Mouse (Mus musculus) embryonic facial prominence, embryonic 13.5 days (tissue): ENCODE results near the gene Sf1. TPM values are rescaled to one million over a fixed set of nuclear protein-coding genes. Genes with fewer than 3 reads are reported as not detected.
A peak's percentile ranks its signal among the peaks of the same experiment; 100 is the strongest.

Experiments used
- ATAC-seq: fragments of 200-750 bp; cut with Nextera tagmentation; 2 replicates; pipeline ENCODE4 v1.8.0; 2017; ENCODE audit warnings: low read depth; ENCODE audit not compliant: insufficient number of reproducible peaks, insufficient read depth, low FRiP score, low TSS enrichment
- H3K27ac ChIP-seq: fragments of 300-500 bp; sonication (generic); 2 replicates; pipeline ENCODE4 v1.5.1; 2015; ENCODE audit warnings: moderate library complexity, mild to moderate bottlenecking, inconsistent platforms
- H3K27me3 ChIP-seq: fragments of 300-500 bp; sonication (generic); 2 replicates; pipeline ENCODE4 v1.6.1; 2015; ENCODE audit warnings: mild to moderate bottlenecking, inconsistent platforms
- H3K36me3 ChIP-seq: fragments of 300-500 bp; sonication (generic); 2 replicates; pipeline ENCODE4 v1.6.1; 2015; ENCODE audit warnings: mild to moderate bottlenecking, inconsistent platforms
- H3K4me1 ChIP-seq: fragments of 300-500 bp; sonication (generic); 2 replicates; pipeline ENCODE4 v1.6.1; 2015; ENCODE audit warnings: inconsistent platforms
- H3K4me2 ChIP-seq: fragments of 300-500 bp; sonication (generic); 2 replicates; pipeline ENCODE4 v1.6.1; 2015; ENCODE audit warnings: moderate library complexity, mild to moderate bottlenecking, inconsistent platforms
- H3K4me3 ChIP-seq: fragments of 300-500 bp; sonication (generic); 2 replicates; pipeline ENCODE4 v1.5.1; 2015; ENCODE audit warnings: mild to moderate bottlenecking, inconsistent platforms
- H3K9ac ChIP-seq: fragments of 300-500 bp; sonication (generic); 2 replicates; pipeline ENCODE4 v1.6.1; 2015; ENCODE audit warnings: mild to moderate bottlenecking, inconsistent platforms
- H3K9me3 ChIP-seq: fragments of 300-500 bp; sonication (generic); 2 replicates; pipeline ENCODE4 v1.6.1; 2016; ENCODE audit warnings: inconsistent platforms
- WGBS: fragments of 180-500 bp; shearing (Covaris S2); methylation state at CpG from one replicate; pipeline ENCODE4 v1.1.7; 2015; ENCODE audit warnings: mixed read lengths; 5-methylcytosine and 5-hydroxymethylcytosine counted together
- polyA plus RNA-seq: library from polyadenylated mRNA; unstranded; fragments of >200 nt; fragmentation: Nextera tagmentation; extraction: Ambion mirVana; gene quantifications from 2 replicates; pipeline ENCODE4 v1.2.1, GENCODE M21; 2015

Sf1 gene
- polyA plus RNA-seq, 1 experiment from 2014 or later = 151 TPM

DNA sequence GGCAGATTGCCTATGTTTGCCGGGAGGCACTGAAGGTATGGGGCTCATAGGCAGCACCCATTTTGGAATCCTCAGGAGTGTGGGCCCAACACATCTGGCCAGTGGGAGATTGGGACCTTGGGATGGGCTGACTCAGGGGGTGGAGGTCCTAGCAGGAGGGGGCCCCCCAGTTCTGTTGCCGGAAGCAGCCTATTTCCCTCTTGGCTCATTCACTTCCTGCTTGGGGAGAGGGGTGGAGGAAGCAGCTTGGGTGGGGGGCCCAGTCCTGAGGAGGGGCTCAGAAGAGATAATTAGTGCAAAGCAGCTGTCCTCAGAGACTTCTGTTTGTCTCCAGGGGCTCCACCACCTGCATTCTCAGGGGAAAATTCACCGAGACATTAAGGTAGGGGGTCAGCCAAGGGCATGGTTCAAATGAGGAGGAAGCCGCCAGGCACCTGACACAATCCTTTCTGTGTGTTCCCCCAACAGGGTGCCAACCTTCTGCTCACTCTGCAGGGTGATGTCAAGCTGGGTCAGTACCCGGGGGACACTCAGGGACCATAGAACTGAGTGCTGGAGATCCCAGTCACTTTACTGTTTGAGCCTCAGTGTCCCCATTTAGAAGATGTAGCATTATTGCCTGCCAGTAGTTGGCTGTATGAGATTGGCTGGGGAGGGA lies 21.1 kb upstream of the Sf1 start:
- H3K4me1 ChIP-seq = peaks cover 20% of the 10 kb centered on the region
- ATAC-seq = no peak
- peak overlapping the region; percentile 30 for H3K4me2 ChIP-seq
- no peaks in the 10 kb centered on the region for H3K27me3 ChIP-seq
- H3K4me3 ChIP-seq = no peak overlapping the region
- no peak overlapping the region for H3K27ac ChIP-seq
- no peaks in the 10 kb centered on the region for H3K9me3 ChIP-seq
- 70% methylated on average over 5 of the region's 5 CpGs for WGBS
- no peak overlapping the region for H3K9ac ChIP-seq
- H3K36me3 ChIP-seq = peaks cover 76% of the 10 kb centered on the region

DNA sequence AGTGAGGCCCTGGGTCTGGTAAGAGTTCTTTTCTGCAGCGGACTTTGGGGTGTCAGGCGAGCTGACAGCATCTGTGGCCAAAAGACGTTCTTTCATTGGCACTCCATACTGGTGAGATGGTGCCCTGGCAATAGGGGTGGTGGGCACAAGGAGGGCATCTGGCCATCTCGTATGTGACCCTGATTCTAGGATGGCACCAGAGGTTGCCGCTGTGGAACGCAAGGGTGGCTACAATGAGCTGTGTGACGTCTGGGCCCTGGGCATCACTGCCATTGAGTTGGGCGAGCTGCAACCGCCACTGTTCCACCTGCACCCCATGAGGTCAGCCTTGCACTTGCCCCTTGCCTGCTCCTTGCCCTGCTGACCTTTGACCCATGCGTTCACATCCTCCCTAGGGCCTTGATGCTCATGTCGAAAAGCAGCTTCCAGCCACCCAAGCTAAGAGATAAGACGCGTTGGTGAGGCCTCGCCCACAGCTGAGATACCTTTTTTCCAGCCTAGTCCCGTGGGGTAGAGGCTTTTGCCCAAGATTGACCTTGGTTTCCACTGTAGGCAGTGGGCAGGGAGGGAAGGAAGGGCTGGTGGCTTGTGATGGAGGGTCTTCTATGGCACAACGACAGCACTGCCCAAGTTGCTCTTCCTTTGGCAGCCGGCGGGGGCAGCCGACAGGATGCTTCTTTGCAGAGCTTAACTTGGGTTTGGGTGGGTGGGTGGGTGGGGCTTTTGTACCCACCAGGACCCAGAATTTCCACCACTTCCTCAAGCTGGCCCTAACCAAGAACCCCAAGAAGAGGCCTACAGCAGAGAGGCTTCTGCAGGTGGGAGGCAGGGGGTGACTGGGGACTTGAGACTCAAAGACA lies 20.2 kb upstream of the Sf1 start:
- Histone ChIP-seq H3K9me3 (no peaks in the 10 kb centered on the region), H3K4me2 (no peak overlapping the region), H3K4me1 (peaks cover 18% of the 10 kb centered on the region), H3K9ac (no peak overlapping the region), H3K4me3 (no peak overlapping the region), H3K36me3 (peaks cover 71% of the 10 kb centered on the region), H3K27ac (no peak overlapping the region), H3K27me3 (no peaks in the 10 kb centered on the region)
- ATAC-seq = no peak
- WGBS = 83% methylated on average over 19 of the region's 19 CpGs

- no peak overlapping the region for H3K4me2 ChIP-seq
- no peak overlapping the region for H3K27ac ChIP-seq
- H3K27me3 ChIP-seq = no peaks in the 10 kb centered on the region
- H3K9ac ChIP-seq = no peak overlapping the region
- WGBS = 86% methylated on average over 5 of the region's 5 CpGs
- no peak for ATAC-seq
- H3K4me1 ChIP-seq = peaks cover 23% of the 10 kb centered on the region
- H3K36me3 ChIP-seq = peaks cover 66% of the 10 kb centered on the region
- H3K4me3 ChIP-seq = no peak overlapping the region
- no peaks in the 10 kb centered on the region for H3K9me3 ChIP-seq
These were observed 19.5 kb upstream of the Sf1 start for GRCm38 (mm10) chr19:6343996-6344395.

- Histone ChIP-seq H3K27ac (no peak overlapping the region), H3K4me1 (peaks cover 19% of the 10 kb centered on the region), H3K4me3 (no peak overlapping the region), H3K4me2 (no peak overlapping the region), H3K36me3 (peaks cover 59% of the 10 kb centered on the region), H3K27me3 (no peaks in the 10 kb centered on the region), H3K9me3 (no peaks in the 10 kb centered on the region), H3K9ac (0 out of 2 replicates have a peak overlapping the region, but pooled peaks have one; percentile 6)
- WGBS = 95% methylated on average over 5 of the region's 5 CpGs
- no peak for ATAC-seq
These were observed 17.5 kb upstream of the Sf1 start for GRCm38 (mm10) chr19:6346023-6346422.

DNA sequence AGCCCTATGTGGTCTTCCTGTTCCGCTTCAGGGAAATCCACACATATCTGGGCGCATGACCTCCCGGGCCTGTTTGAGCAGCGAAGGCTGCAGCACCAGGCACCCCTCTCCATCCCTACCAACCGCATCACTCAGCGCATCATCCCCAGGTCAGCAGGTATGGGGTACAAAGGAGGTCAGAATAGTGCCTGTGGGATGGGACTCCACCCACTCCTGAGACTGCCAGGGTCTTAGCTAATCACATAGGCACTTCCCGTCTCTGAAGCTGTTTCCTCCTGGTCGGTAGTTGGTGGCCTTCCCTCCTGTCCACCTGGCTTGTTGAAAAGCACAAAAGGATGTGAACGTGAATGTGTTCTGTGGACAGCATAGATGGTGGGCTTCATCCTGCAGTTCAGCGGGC lies 16.8 kb upstream of the Sf1 start:
- Histone ChIP-seq H3K27ac (no peak overlapping the region; the same call in 1 of the 2 replicates), H3K4me3 (no peak overlapping the region), H3K27me3 (no peaks in the 10 kb centered on the region), H3K4me2 (no peak overlapping the region), H3K4me1 (peaks cover 19% of the 10 kb centered on the region), H3K9me3 (no peaks in the 10 kb centered on the region), H3K36me3 (peaks cover 59% of the 10 kb centered on the region), H3K9ac (no peak overlapping the region)
- ATAC-seq = no peak
- whole genome bisulfite sequencing = 88% methylated on average over 10 of the region's 10 CpGs

DNA sequence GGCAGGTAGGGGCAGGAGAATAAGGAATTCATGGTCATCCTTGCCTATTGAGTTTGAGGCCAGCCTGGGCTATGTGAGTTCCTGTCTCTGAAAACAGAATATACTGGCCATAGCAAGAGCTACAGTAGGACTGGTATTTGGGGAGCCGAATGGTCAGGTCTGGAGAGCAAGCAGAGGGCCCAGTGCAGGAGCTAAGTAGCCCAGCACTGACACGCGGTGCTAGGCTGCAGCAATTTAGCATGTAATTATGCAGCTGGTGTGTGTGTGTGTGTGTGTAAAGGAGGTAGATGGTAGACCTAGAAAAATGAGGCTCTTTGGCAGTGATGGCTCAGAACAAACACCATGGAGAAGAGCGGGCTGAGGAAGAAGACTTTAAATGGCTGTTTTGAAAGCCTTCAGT lies 15.9 kb upstream of the Sf1 start:
- H3K4me2 ChIP-seq = no peak overlapping the region
- H3K9me3 ChIP-seq = no peaks in the 10 kb centered on the region
- no peak for ATAC-seq
- 92% methylated on average over 4 of the region's 4 CpGs for WGBS
- H3K36me3 ChIP-seq = peaks cover 62% of the 10 kb centered on the region
- H3K4me1 ChIP-seq = peaks cover 17% of the 10 kb centered on the region
- H3K27me3 ChIP-seq = no peaks in the 10 kb centered on the region
- H3K27ac ChIP-seq = no peak overlapping the region
- no peak overlapping the region for H3K4me3 ChIP-seq
- H3K9ac ChIP-seq = no peak overlapping the region

DNA sequence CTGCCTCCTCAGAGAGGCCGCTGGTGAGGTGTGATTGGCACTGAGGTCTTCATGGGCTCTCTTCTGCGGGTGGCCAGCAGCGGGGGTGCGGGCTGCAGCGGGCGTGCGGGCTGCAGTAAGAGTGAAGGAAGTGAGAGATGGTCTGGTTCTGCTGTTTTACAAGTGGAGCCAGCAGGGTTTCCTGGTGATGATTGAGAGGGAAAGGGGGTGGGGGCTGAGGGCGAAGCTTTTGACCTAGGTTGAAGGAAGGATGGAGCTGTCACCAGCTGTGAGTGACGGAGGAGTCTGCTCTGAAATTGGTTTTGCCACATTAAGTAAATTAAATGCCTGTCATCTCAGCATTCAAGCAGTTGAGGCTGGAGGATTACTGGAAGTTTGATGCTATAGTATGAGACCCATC lies 14.8 kb upstream of the Sf1 start:
- H3K36me3 ChIP-seq = peaks cover 62% of the 10 kb centered on the region
- H3K27ac ChIP-seq = no peak overlapping the region
- WGBS = 49% methylated on average over 9 of the region's 9 CpGs
- no peak overlapping the region for H3K4me2 ChIP-seq
- no peaks in the 10 kb centered on the region for H3K9me3 ChIP-seq
- H3K27me3 ChIP-seq = no peaks in the 10 kb centered on the region
- peaks cover 17% of the 10 kb centered on the region for H3K4me1 ChIP-seq
- H3K9ac ChIP-seq = 0 out of 2 replicates have a peak overlapping the region, but pooled peaks have one; percentile 11
- ATAC-seq = no peak
- H3K4me3 ChIP-seq = no peak overlapping the region

DNA sequence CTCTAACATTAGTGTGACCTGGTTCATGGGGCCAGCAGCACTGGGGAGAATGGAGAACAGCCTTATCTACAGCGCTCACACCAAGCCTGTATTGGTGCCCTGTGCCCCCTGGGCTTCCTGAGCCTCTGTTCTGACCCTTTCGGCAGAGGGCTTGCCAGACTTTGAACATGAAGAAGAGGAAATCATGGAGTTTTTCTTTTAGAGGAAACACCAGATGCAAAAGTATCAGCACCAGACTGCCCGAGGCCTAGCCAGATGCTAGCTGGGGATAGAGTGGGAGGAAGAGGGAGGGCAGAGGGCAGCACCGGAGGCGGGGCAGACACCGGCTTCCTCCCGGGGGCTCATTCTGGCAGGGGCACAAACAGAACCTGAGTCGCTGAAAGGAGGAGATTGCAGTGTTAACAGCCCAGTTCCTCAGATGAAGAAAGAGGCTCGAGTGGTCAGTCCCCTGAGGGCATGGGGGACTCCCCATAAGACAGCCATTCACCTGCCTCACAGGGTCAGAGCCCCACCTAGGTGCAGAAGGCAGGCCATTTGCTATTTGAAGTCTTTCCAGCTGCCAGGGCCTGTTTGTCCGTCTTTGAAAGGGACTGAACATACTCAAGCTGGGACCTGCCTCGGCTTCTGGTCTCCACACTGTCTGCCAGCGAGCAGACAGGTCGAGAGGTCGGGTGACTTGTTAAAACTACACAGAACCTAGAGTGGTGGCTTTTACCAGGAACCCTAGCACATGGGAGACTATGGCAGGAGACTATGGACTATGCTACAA lies 14.1 kb upstream of the Sf1 start:
- Histone ChIP-seq H3K9me3 (no peaks in the 10 kb centered on the region), H3K4me1 (peaks cover 17% of the 10 kb centered on the region), H3K36me3 (peaks cover 62% of the 10 kb centered on the region), H3K4me3 (no peak overlapping the region), H3K27ac (no peak overlapping the region), H3K4me2 (no peak overlapping the region), H3K27me3 (no peaks in the 10 kb centered on the region), H3K9ac (peak overlapping the region; percentile 40)
- no peak for ATAC-seq
- 21% methylated on average over 14 of the region's 14 CpGs for whole genome bisulfite sequencing

DNA sequence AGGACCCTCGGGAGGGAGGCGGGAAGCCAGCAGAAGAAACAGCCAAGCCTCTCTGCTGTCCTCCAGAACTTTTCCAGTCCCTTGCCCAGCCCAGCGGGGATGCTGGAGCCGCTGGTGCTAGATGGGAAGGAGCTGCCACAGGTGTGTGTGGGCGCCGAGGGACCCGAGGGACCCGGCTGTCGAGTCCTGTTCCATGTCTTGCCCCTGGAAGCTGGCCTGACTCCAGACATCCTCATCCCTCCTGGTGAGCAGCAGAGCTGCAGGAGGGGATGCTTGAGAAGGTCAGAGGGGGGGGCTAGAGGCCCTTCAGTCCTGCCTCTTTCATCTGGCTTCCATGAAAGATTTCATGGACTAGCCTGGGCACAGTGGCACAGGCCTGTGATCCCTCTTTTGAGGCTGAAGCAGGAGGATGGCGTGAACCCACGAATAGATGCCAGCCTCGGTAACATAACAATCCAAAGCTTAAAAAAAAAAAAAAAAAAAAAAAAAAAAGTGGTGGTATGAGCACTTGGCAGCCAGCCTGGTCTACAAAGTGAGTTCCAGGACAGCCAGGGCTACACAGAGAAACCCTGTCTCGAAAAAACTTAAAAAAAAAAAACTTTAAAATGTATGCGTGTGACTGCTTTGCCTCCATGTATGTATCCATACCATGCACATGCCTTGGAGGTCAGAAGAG lies 11.9 kb upstream of the Sf1 start:
- Histone ChIP-seq H3K4me1 (peaks cover 17% of the 10 kb centered on the region), H3K27me3 (no peaks in the 10 kb centered on the region), H3K9ac (peak overlapping the region; percentile 46; the same call in 1 of the 2 replicates), H3K9me3 (no peaks in the 10 kb centered on the region), H3K4me2 (no peak overlapping the region), H3K27ac (peak overlapping the region; percentile 22; the same call in 1 of the 2 replicates), H3K4me3 (no peak overlapping the region), H3K36me3 (peaks cover 41% of the 10 kb centered on the region)
- ATAC-seq = no peak
- WGBS = 60% methylated on average over 14 of the region's 14 CpGs

DNA sequence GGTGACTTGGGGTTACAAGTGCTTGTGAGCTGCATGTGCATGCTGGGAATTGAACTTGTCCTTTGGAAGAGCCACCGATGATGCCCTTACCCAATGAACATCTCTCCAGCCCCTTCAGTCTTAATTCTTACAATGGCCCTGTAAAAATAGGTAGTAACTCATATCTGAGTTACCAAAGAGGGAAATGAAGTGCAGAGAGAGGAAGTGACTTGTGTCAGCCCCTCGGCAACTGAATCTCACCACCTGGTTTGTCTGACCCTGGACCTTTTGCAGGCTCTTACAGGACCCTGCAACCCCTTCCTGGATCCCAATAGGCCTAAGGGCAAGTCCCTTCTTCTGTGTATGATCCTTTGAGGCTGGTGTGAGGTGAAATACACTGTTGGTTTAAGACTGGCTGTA lies 11.4 kb upstream of the Sf1 start:
- no peak overlapping the region for H3K27ac ChIP-seq
- ATAC-seq = no peak
- H3K9ac ChIP-seq = no peak overlapping the region; the same call in 1 of the 2 replicates
- H3K4me1 ChIP-seq = peaks cover 17% of the 10 kb centered on the region
- no peaks in the 10 kb centered on the region for H3K27me3 ChIP-seq
- no peak overlapping the region for H3K4me2 ChIP-seq
- H3K36me3 ChIP-seq = peaks cover 35% of the 10 kb centered on the region
- no peak overlapping the region for H3K4me3 ChIP-seq
- no peaks in the 10 kb centered on the region for H3K9me3 ChIP-seq
- WGBS = 79% methylated on average over 2 of the region's 2 CpGs

DNA sequence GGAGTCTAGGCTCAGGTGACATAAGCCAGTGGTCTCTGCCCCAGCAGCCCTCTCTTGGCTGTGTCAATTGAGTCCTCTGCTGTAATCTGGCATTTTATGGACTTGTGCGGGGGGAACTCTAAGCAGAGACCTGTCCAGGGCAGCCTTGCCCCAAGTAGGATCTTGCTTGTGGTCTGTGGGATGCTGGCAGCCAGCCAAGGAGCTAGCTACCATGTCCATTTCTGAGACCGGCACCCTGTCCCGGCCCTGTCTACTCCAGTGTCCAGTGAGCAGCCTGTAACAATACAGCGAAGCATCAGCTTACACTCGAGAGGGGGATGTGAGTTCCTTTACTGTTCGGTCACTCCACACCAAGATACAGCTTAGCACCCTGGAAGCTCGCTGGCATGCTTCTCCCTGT lies 9.5 kb upstream of the Sf1 start:
- WGBS = 80% methylated on average over 7 of the region's 7 CpGs
- Histone ChIP-seq H3K4me1 (peaks cover 12% of the 10 kb centered on the region), H3K36me3 (peaks cover 31% of the 10 kb centered on the region), H3K27ac (no peak overlapping the region), H3K9me3 (no peaks in the 10 kb centered on the region), H3K9ac (no peak overlapping the region), H3K27me3 (no peaks in the 10 kb centered on the region), H3K4me3 (no peak overlapping the region), H3K4me2 (no peak overlapping the region)
- no peak for ATAC-seq
